Mouse (Mus musculus) limb, embryonic 14.5 days (tissue): ENCODE data around the gene Tsks. TPM values are rescaled to one million over a fixed set of nuclear protein-coding genes. Genes with fewer than 3 reads are reported as not detected.

Experiments
- ATAC-seq: fragments of 200-750 bp; cut with Nextera tagmentation; 2 replicates; pipeline ENCODE4 v1.8.0; 2017; ENCODE audit warnings: low read depth, moderate number of reproducible peaks, moderate TSS enrichment; ENCODE audit not compliant: low FRiP score
- DNase-seq: peaks from one replicate; pipeline ENCODE4 v3.0.0-alpha.2; 2015; ENCODE audit warnings: low spot score
- H3K27ac ChIP-seq: fragments of 300-500 bp; sonication (generic); replicated peaks from 2 replicates; pipeline ENCODE4 v1.5.1; 2014; ENCODE audit warnings: low read depth, mild to moderate bottlenecking, low read length, moderate library complexity, mixed read lengths
- H3K27me3 ChIP-seq: fragments of 300-500 bp; sonication (generic); 2 replicates; pipeline ENCODE4 v1.6.1; 2014; ENCODE audit warnings: low read length, mixed read lengths; ENCODE audit not compliant: control insufficient read depth, insufficient read depth
- H3K36me3 ChIP-seq: fragments of 300-500 bp; sonication (generic); 2 replicates; pipeline ENCODE4 v1.6.1; 2014; ENCODE audit warnings: mild to moderate bottlenecking, low read length, moderate library complexity, mixed read lengths; ENCODE audit not compliant: control insufficient read depth, insufficient read depth
- H3K4me1 ChIP-seq: fragments of 300-500 bp; sonication (generic); 2 replicates; pipeline ENCODE4 v1.6.1; 2014; ENCODE audit warnings: antibody characterized with exemption, low read length, mixed read lengths; ENCODE audit not compliant: control insufficient read depth, insufficient read depth
- H3K4me2 ChIP-seq: fragments of 300-500 bp; sonication (generic); replicated peaks from 2 replicates; pipeline ENCODE4 v1.6.1; 2014; ENCODE audit warnings: low read depth, mild to moderate bottlenecking, low read length, moderate library complexity; ENCODE audit not compliant: severe bottlenecking
- H3K4me3 ChIP-seq: fragments of 300-500 bp; sonication (generic); replicated peaks from 2 replicates; pipeline ENCODE4 v1.5.1; 2014; ENCODE audit warnings: low read length
- H3K9ac ChIP-seq: fragments of 300-500 bp; sonication (generic); 2 replicates; pipeline ENCODE4 v1.6.1; 2014; ENCODE audit warnings: mild to moderate bottlenecking, low read depth, low read length, moderate library complexity; ENCODE audit not compliant: severe bottlenecking
- H3K9me3 ChIP-seq: fragments of 300-500 bp; sonication (generic); 2 replicates; pipeline ENCODE4 v1.6.1; 2016; ENCODE audit warnings: low read length; ENCODE audit not compliant: control insufficient read depth
- POLR2A ChIP-seq: fragments of 200-500 bp; IDR thresholded peaks from 2 replicates; pipeline ENCODE4 v1.8.0; 2012; ENCODE audit warnings: inconsistent platforms, mild to moderate bottlenecking, moderate library complexity, borderline replicate concordance; ENCODE audit not compliant: insufficient read depth, insufficient read length; ENCODE audit errors: extremely low read depth
- WGBS: fragments of 180-500 bp; shearing (Covaris S2); extraction: QIAGEN DNeasy Blood & Tissue Kit; methylation state at CpG from one replicate; pipeline ENCODE4 v1.1.7; 2014; 5-methylcytosine and 5-hydroxymethylcytosine counted together
- polyA plus RNA-seq, 2 experiments: library from polyadenylated mRNA; depleted of rRNA in 1 of 2; stranded (reverse) in 1 of 2; unstranded in 1 of 2; fragments of >200 nt; fragmentation: Nextera tagmentation in 1 of 2; extraction: Ambion mirVana in 1 of 2; gene quantifications; 2 replicates each; pipeline versions ENCODE4 v1.2.1 to v1.2.3; 2012 to 2014

The Tsks gene
- polyA plus RNA-seq (2012; rRNA removed) (0.05 TPM in 1 of 2 replicates, not detected in the other), polyA plus RNA-seq (2014; fragmentation: Nextera tagmentation; extraction: Ambion mirVana) (0.14 TPM in 1 of 2 replicates, not detected in the other)

DNA sequence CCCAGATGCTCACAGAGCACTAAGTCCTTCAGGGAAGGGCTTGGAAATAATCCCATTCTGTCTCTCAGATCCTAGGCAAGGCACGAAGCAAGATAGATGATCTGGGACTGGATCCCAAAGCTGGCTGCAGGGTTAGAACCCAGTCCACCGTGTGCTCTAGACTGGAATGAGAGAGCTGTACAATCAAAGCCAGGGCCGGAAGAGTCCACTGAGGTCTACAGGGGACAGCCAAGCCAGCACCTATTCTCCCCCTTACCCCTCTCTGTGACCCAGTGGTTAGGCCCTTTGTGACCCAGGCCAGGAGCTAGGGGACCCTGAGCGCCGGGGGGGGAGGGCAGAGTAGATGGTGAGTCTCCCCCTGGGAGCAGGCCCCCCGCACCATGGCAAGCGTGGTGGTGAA is at the start of gene Tsks:
Tsks (plus strand) TSS at position 301 of the 400 bp plus-strand sequence.
- H3K27me3 ChIP-seq, result no peaks in the 10 kb centered on the region
- no peaks in the 10 kb centered on the region for H3K36me3 ChIP-seq
- H3K4me3 ChIP-seq, result no peak within 1 kb of the TSS
- no peak for ATAC-seq
- H3K9ac ChIP-seq, result no peak within 1 kb of the TSS
- WGBS, result 76% methylated on average over 7 of the region's 7 CpGs
- H3K4me1 ChIP-seq, result no peaks in the 10 kb centered on the region
- H3K4me2 ChIP-seq, result no peak within 1 kb of the TSS
- no peak within 1 kb of the TSS for H3K27ac ChIP-seq
- no peak for DNase-seq
- no peaks in the 10 kb centered on the region for H3K9me3 ChIP-seq
- no peak for TF ChIP-seq POLR2A

DNA sequence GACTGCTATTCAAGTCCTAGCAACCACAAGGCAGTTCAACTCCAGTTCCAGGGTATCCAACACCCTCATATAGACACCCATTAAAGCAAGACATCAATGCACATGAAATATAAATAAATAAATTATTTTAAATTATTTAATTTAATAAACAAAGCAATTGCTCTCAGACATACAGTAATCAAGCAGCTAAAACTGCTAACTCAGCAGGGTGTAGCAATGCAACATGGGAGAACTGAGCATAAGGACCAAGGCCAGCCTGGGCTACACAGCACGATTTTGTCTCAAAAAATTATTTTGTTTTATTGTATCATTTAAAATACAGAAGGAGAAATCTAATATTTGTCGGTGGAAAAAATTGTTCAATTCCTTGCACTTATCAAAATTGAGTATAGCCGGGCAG is 48.8 kb upstream of the Tsks start:
- Histone ChIP-seq H3K27ac (no peak overlapping the region), H3K36me3 (peaks cover 20% of the 10 kb centered on the region), H3K4me2 (no peak overlapping the region), H3K9me3 (no peaks in the 10 kb centered on the region), H3K4me1 (peaks cover 29% of the 10 kb centered on the region), H3K27me3 (no peaks in the 10 kb centered on the region), H3K4me3 (no peak overlapping the region), H3K9ac (no peak overlapping the region)
- TF ChIP-seq POLR2A, result no peak
- DNase-seq (no peak), ATAC-seq (no peak)
- WGBS, result 88% methylated on average over 3 of the region's 3 CpGs

DNA sequence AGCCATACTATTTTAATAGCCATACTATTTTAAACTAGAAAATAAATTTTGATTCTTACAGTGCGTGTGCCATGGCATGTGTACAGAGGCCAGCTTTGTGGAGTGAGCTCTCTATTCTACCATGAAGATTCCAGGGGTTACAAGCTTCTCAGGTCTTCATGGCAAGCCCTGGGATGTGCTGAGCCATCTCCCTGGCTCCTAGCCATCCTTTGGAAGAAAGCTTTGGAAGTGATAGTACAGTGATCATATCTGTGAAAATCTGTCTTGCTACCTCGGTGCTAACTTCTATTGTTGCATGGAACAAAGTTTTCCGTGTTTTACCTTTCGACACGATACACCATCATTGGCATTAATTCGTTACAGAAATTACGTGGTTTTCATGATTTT is 47.8 kb upstream of the Tsks start:
- DNase-seq (no peak), ATAC-seq (no peak)
- no peak for TF ChIP-seq POLR2A
- H3K27ac ChIP-seq, result peak overlapping the region; percentile 87
- H3K9ac ChIP-seq, result no peak overlapping the region
- no peaks in the 10 kb centered on the region for H3K27me3 ChIP-seq
- H3K4me3 ChIP-seq, result peak overlapping the region; percentile 57
- no peaks in the 10 kb centered on the region for H3K9me3 ChIP-seq
- H3K4me2 ChIP-seq, result peak overlapping the region; percentile 52
- WGBS, result 75% methylated on average over 7 of the region's 7 CpGs
- H3K4me1 ChIP-seq, result peaks cover 29% of the 10 kb centered on the region
- H3K36me3 ChIP-seq, result peaks cover 25% of the 10 kb centered on the region

DNA sequence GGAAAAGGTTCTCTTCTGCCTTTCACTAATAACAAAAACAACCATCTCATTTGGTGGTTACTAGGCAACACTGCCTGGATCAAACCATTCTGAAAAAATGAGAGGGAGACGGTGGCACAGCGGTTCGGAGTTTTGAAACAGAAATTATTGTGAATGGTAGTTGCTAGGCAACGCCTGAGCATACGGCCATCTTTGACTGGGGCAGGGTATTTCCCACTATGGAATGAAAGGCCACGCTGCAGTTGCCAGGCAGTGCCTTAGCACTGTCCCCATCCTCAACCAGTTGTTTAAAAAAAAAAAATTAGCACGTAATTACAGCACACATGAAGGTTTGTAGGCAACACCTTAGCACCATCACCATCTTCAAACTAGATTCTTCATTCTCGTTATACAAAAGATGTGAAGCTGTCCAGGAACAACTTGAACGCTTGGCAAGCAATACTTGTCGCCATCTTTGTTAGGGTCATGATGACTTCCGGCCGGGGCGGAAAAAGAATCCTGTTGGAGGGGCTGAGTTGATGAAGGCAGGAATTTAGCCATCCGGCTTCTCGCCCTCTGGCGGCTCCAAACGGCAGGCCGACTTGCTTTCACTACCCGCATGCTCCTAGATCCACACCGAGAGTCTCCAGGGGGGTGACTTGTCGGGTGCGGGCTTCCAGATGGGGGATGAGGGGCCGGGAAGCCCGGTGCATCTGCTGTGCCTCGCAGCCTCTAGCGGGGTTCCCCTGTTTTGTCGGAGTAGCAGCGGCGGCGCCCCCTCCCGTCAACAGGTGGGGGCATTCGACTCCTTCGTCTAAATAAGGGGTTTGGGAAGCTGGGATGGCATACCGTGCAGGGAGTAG is 47.2 kb upstream of the Tsks start, which contains the start of gene Fuz:
Fuz (plus strand) TSS at position 487 of the 842 bp plus-strand sequence.
- WGBS, result 2% methylated on average over 34 of the region's 34 CpGs
- Histone ChIP-seq H3K36me3 (peaks cover 25% of the 10 kb centered on the region), H3K27ac (peak within 1 kb of the TSS; percentile 87), H3K4me1 (peaks cover 28% of the 10 kb centered on the region), H3K9me3 (no peaks in the 10 kb centered on the region), H3K27me3 (no peaks in the 10 kb centered on the region), H3K4me2 (peak within 1 kb of the TSS; percentile 52), H3K4me3 (peak within 1 kb of the TSS; percentile 57), H3K9ac (peak within 1 kb of the TSS; percentile 67)
- DNase-seq, result peak; percentile 94
- ATAC-seq, result peak; percentile 67
- TF ChIP-seq POLR2A, result peak; percentile 11; the same call in 1 of the 2 replicates

DNA sequence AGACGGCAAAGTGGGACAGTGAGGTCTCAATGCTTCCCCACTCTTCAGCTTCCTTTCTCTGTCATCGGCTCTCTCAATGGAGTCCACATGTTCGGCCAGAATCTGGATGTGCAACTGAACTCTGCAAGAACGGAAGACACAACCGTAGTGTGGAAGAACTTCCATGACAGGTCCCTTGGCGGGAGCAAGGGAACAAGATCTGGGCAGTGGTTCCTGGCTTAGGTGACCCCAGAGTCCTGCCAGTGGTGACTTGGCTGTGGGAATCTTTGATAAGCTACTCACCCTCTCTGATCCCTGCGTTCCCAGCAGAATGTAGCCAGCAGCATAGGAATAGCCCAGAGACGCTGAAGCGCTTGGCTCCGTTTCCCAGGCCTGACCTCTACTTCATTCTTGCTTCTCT is 46.5 kb upstream of the Tsks start:
- no peak for TF ChIP-seq POLR2A
- ATAC-seq (no peak), DNase-seq (no peak)
- peaks cover 28% of the 10 kb centered on the region for H3K36me3 ChIP-seq
- H3K9ac ChIP-seq, result peak overlapping the region; percentile 67
- peak overlapping the region; percentile 52 for H3K4me2 ChIP-seq
- peak overlapping the region; percentile 57 for H3K4me3 ChIP-seq
- no peaks in the 10 kb centered on the region for H3K9me3 ChIP-seq
- H3K27me3 ChIP-seq, result no peaks in the 10 kb centered on the region
- 39% methylated on average over 10 of the region's 10 CpGs for WGBS
- peaks cover 23% of the 10 kb centered on the region for H3K4me1 ChIP-seq
- H3K27ac ChIP-seq, result peak overlapping the region; percentile 87; the same call in 1 of the 2 replicates
